Mouse (Mus musculus) brain, embryonic 18.5 days (tissue): ENCODE measurements around the gene 1700056E22Rik.
A peak's percentile ranks its signal among the peaks of the same experiment; 100 is the strongest.

ENCODE experiments used
- DNase-seq: peaks from one replicate; pipeline ENCODE4 v3.0.0-alpha.2; 2012; ENCODE audit warnings: low read depth, low spot score

1700056E22Rik gene

GRCm38 (mm10) chr1:184034011-184034557 is at the start of gene 1700056E22Rik:
1700056E22Rik (minus strand) TSS chr1:184034301.
- peak; percentile 98 for DNase-seq

GRCm38 (mm10) chr1:184083166-184083565 is 49.1 kb upstream of the 1700056E22Rik start:
- DNase-seq: no peak

GRCm38 (mm10) chr1:184082661-184083060 is 48.6 kb upstream of the 1700056E22Rik start:
- DNase-seq: no peak

- DNase-seq: no peak
Observed at GRCm38 (mm10) chr1:184079304-184079703, 45.2 kb upstream of the 1700056E22Rik start.

- DNase-seq: no peak
Observed at GRCm38 (mm10) chr1:184076756-184077155, 42.7 kb upstream of the 1700056E22Rik start.

GRCm38 (mm10) chr1:184076065-184076464 is 42.0 kb upstream of the 1700056E22Rik start:
- DNase-seq: no peak

GRCm38 (mm10) chr1:184068971-184069370 is 34.9 kb upstream of the 1700056E22Rik start:
- DNase-seq: no peak

- DNase-seq: no peak
Observed at GRCm38 (mm10) chr1:184067704-184068558, 33.8 kb upstream of the 1700056E22Rik start.

GRCm38 (mm10) chr1:184066460-184067287 is 32.6 kb upstream of the 1700056E22Rik start:
- no peak for DNase-seq

- DNase-seq: peak; percentile 26
Observed at GRCm38 (mm10) chr1:184065589-184066361, 31.7 kb upstream of the 1700056E22Rik start.

GRCm38 (mm10) chr1:184064306-184064705 is 30.2 kb upstream of the 1700056E22Rik start:
- DNase-seq: no peak

GRCm38 (mm10) chr1:184061901-184062300 is 27.8 kb upstream of the 1700056E22Rik start:
- no peak for DNase-seq

- no peak for DNase-seq
Observed at GRCm38 (mm10) chr1:184060828-184061734, 27.0 kb upstream of the 1700056E22Rik start.

GRCm38 (mm10) chr1:184060381-184060780 is 26.3 kb upstream of the 1700056E22Rik start:
- no peak for DNase-seq

GRCm38 (mm10) chr1:184059814-184060213 is 25.7 kb upstream of the 1700056E22Rik start:
- DNase-seq: no peak

GRCm38 (mm10) chr1:184058206-184058605 is 24.1 kb upstream of the 1700056E22Rik start:
- no peak for DNase-seq

- no peak for DNase-seq
Observed at GRCm38 (mm10) chr1:184054176-184054575, 20.1 kb upstream of the 1700056E22Rik start.

- DNase-seq: no peak
Observed at GRCm38 (mm10) chr1:184053711-184054110, 19.6 kb upstream of the 1700056E22Rik start.

- no peak for DNase-seq
Observed at GRCm38 (mm10) chr1:184053141-184053540, 19.0 kb upstream of the 1700056E22Rik start.

GRCm38 (mm10) chr1:184052331-184052730 is 18.2 kb upstream of the 1700056E22Rik start:
- DNase-seq: no peak
